Mouse (Mus musculus) limb, embryonic 13.5 days (tissue): Measurements from ENCODE around the gene Ntn3. TPM values are rescaled to one million over a fixed set of nuclear protein-coding genes. Genes with fewer than 3 reads are reported as not detected.

Experiments used
- ATAC-seq: fragments of 200-750 bp; cut with Nextera tagmentation; 2 replicates; pipeline ENCODE4 v1.8.0; 2017; ENCODE audit warnings: low read depth, moderate number of reproducible peaks, moderate TSS enrichment; ENCODE audit not compliant: low FRiP score
- H3K27ac ChIP-seq: fragments of 300-500 bp; sonication (generic); 2 replicates; pipeline ENCODE4 v1.5.1; 2015; ENCODE audit warnings: inconsistent platforms, mild to moderate bottlenecking, moderate library complexity
- H3K27me3 ChIP-seq: fragments of 300-500 bp; sonication (generic); 2 replicates; pipeline ENCODE4 v1.6.1; 2015; ENCODE audit warnings: mild to moderate bottlenecking, inconsistent platforms
- H3K36me3 ChIP-seq: fragments of 300-500 bp; sonication (generic); 2 replicates; pipeline ENCODE4 v1.6.1; 2015; ENCODE audit warnings: inconsistent platforms, mild to moderate bottlenecking, moderate library complexity
- H3K4me1 ChIP-seq: fragments of 300-500 bp; sonication (generic); 2 replicates; pipeline ENCODE4 v1.6.1; 2015; ENCODE audit warnings: inconsistent platforms
- H3K4me2 ChIP-seq: fragments of 300-500 bp; sonication (generic); replicated peaks from 2 replicates; pipeline ENCODE4 v1.6.1; 2015; ENCODE audit warnings: inconsistent platforms, mild to moderate bottlenecking, moderate library complexity
- H3K4me3 ChIP-seq: fragments of 300-500 bp; sonication (generic); 2 replicates; pipeline ENCODE4 v1.5.1; 2015; ENCODE audit warnings: moderate library complexity, mild to moderate bottlenecking, inconsistent platforms
- H3K9ac ChIP-seq: fragments of 300-500 bp; sonication (generic); 2 replicates; pipeline ENCODE4 v1.6.1; 2015; ENCODE audit warnings: mild to moderate bottlenecking, inconsistent platforms
- H3K9me3 ChIP-seq: fragments of 300-500 bp; sonication (generic); 2 replicates; pipeline ENCODE4 v1.6.1; 2016; ENCODE audit warnings: inconsistent platforms
- WGBS: fragments of 180-500 bp; shearing (Covaris S2); methylation state at CpG from one replicate; pipeline ENCODE4 v1.1.7; 2015; 5-methylcytosine and 5-hydroxymethylcytosine counted together
- polyA plus RNA-seq: library from polyadenylated mRNA; unstranded; fragments of >200 nt; fragmentation: Nextera tagmentation; extraction: Ambion mirVana; gene quantifications from 2 replicates; pipeline ENCODE4 v1.2.1, GENCODE M21; 2015

The Ntn3 gene
- polyA plus RNA-seq, 1 experiment from 2014 or later, result 14.9 TPM

GRCm38 (mm10) chr17:24197032-24197824 is 12.1 kb downstream of the Ntn3 start:
- H3K27me3 ChIP-seq, result no peaks in the 10 kb centered on the region
- no peaks in the 10 kb centered on the region for H3K9me3 ChIP-seq
- H3K27ac ChIP-seq, result no peak overlapping the region
- H3K4me3 ChIP-seq, result no peak overlapping the region
- ATAC-seq, result no peak
- H3K4me2 ChIP-seq, result no peak overlapping the region
- peaks cover 25% of the 10 kb centered on the region for H3K4me1 ChIP-seq
- H3K36me3 ChIP-seq, result no peaks in the 10 kb centered on the region
- 0 out of 2 replicates have a peak overlapping the region, but pooled peaks have one; percentile 4 for H3K9ac ChIP-seq
- 71% methylated on average over 15 of the region's 15 CpGs for WGBS

- Histone ChIP-seq H3K27me3 (no peaks in the 10 kb centered on the region), H3K4me3 (no peak overlapping the region), H3K9me3 (no peaks in the 10 kb centered on the region), H3K27ac (no peak overlapping the region), H3K9ac (no peak overlapping the region), H3K36me3 (no peaks in the 10 kb centered on the region), H3K4me1 (peaks cover 32% of the 10 kb centered on the region), H3K4me2 (no peak overlapping the region)
- WGBS, result 70% methylated on average over 2 of the region's 2 CpGs
- no peak for ATAC-seq
These were observed 14.0 kb downstream of the Ntn3 start for GRCm38 (mm10) chr17:24195349-24195748.

GRCm38 (mm10) chr17:24193769-24194168 is 15.6 kb downstream of the Ntn3 start:
- Histone ChIP-seq H3K9ac (no peak overlapping the region), H3K9me3 (no peaks in the 10 kb centered on the region), H3K27ac (no peak overlapping the region), H3K36me3 (peaks cover 6% of the 10 kb centered on the region), H3K27me3 (no peaks in the 10 kb centered on the region), H3K4me3 (no peak overlapping the region), H3K4me1 (peaks cover 32% of the 10 kb centered on the region), H3K4me2 (no peak overlapping the region)
- 72% methylated on average over 5 of the region's 5 CpGs for WGBS
- ATAC-seq, result no peak

- Histone ChIP-seq H3K9me3 (no peaks in the 10 kb centered on the region), H3K27me3 (no peaks in the 10 kb centered on the region), H3K36me3 (peaks cover 10% of the 10 kb centered on the region), H3K9ac (0 out of 2 replicates have a peak overlapping the region, but pooled peaks have one; percentile 25), H3K4me1 (peaks cover 32% of the 10 kb centered on the region), H3K4me3 (no peak overlapping the region), H3K4me2 (no peak overlapping the region), H3K27ac (no peak overlapping the region)
- WGBS, result 83% methylated on average over 8 of the region's 8 CpGs
- no peak for ATAC-seq
These were observed 16.1 kb downstream of the Ntn3 start for GRCm38 (mm10) chr17:24193268-24193667.

- Histone ChIP-seq H3K4me3 (no peak overlapping the region), H3K9ac (0 out of 2 replicates have a peak overlapping the region, but pooled peaks have one; percentile 25), H3K27ac (no peak overlapping the region), H3K4me1 (peaks cover 32% of the 10 kb centered on the region), H3K4me2 (no peak overlapping the region), H3K27me3 (no peaks in the 10 kb centered on the region), H3K9me3 (no peaks in the 10 kb centered on the region), H3K36me3 (peaks cover 14% of the 10 kb centered on the region)
- ATAC-seq, result no peak
- WGBS, result 59% methylated on average over 8 of the region's 8 CpGs
These were observed 16.5 kb downstream of the Ntn3 start for GRCm38 (mm10) chr17:24192848-24193247.

GRCm38 (mm10) chr17:24191481-24191880 is 17.9 kb downstream of the Ntn3 start:
- H3K27ac ChIP-seq, result no peak overlapping the region
- ATAC-seq, result no peak
- H3K36me3 ChIP-seq, result peaks cover 18% of the 10 kb centered on the region
- no peak overlapping the region for H3K9ac ChIP-seq
- 60% methylated on average over 4 of the region's 4 CpGs for WGBS
- no peak overlapping the region for H3K4me3 ChIP-seq
- no peaks in the 10 kb centered on the region for H3K9me3 ChIP-seq
- H3K4me2 ChIP-seq, result no peak overlapping the region
- no peaks in the 10 kb centered on the region for H3K27me3 ChIP-seq
- H3K4me1 ChIP-seq, result peaks cover 32% of the 10 kb centered on the region

GRCm38 (mm10) chr17:24190934-24191333 is 18.4 kb downstream of the Ntn3 start:
- no peaks in the 10 kb centered on the region for H3K9me3 ChIP-seq
- no peak for ATAC-seq
- 80% methylated on average over 2 of the region's 2 CpGs for WGBS

GRCm38 (mm10) chr17:24174259-24174658 is 35.1 kb downstream of the Ntn3 start:
- Histone ChIP-seq H3K27me3 (no peaks in the 10 kb centered on the region), H3K4me2 (no peak overlapping the region), H3K9me3 (no peaks in the 10 kb centered on the region), H3K36me3 (no peaks in the 10 kb centered on the region), H3K4me1 (peaks cover 7% of the 10 kb centered on the region), H3K27ac (no peak overlapping the region), H3K4me3 (no peak overlapping the region), H3K9ac (no peak overlapping the region; the same call in 1 of the 2 replicates)
- ATAC-seq, result no peak
- WGBS, result 72% methylated on average over 3 of the region's 3 CpGs

More at GRCm38 (mm10) chr17:24190934-24191333, 18.4 kb downstream of the Ntn3 start:
- Histone ChIP-seq H3K4me1 (peaks cover 32% of the 10 kb centered on the region), H3K27me3 (no peaks in the 10 kb centered on the region), H3K27ac (no peak overlapping the region), H3K36me3 (peaks cover 24% of the 10 kb centered on the region), H3K4me2 (no peak overlapping the region), H3K9ac (no peak overlapping the region), H3K4me3 (no peak overlapping the region)

- Histone ChIP-seq H3K9me3 (no peaks in the 10 kb centered on the region), H3K27ac (no peak overlapping the region), H3K27me3 (no peaks in the 10 kb centered on the region), H3K4me3 (no peak overlapping the region), H3K9ac (no peak overlapping the region), H3K4me1 (peaks cover 7% of the 10 kb centered on the region), H3K36me3 (no peaks in the 10 kb centered on the region), H3K4me2 (no peak overlapping the region)
- 5% methylated on average over 3 of the region's 3 CpGs for WGBS
- ATAC-seq, result no peak
These were observed 35.9 kb downstream of the Ntn3 start for GRCm38 (mm10) chr17:24173423-24173822.

GRCm38 (mm10) chr17:24171738-24172137 is 37.6 kb downstream of the Ntn3 start:
- no peak for ATAC-seq
- Histone ChIP-seq H3K36me3 (peaks cover 13% of the 10 kb centered on the region), H3K9me3 (no peaks in the 10 kb centered on the region), H3K9ac (no peak overlapping the region), H3K4me3 (no peak overlapping the region), H3K4me1 (peaks cover 24% of the 10 kb centered on the region), H3K4me2 (no peak overlapping the region), H3K27ac (no peak overlapping the region), H3K27me3 (no peaks in the 10 kb centered on the region)
- WGBS, result 82% methylated on average over 4 of the region's 4 CpGs

- Histone ChIP-seq H3K9ac (no peak overlapping the region), H3K36me3 (peaks cover 18% of the 10 kb centered on the region), H3K4me1 (peaks cover 27% of the 10 kb centered on the region), H3K27me3 (no peaks in the 10 kb centered on the region), H3K4me3 (no peak overlapping the region), H3K27ac (no peak overlapping the region), H3K9me3 (no peaks in the 10 kb centered on the region), H3K4me2 (no peak overlapping the region)
- WGBS, result 86% methylated on average over 5 of the region's 5 CpGs
- ATAC-seq, result no peak
These were observed 38.6 kb downstream of the Ntn3 start for GRCm38 (mm10) chr17:24170729-24171128.

GRCm38 (mm10) chr17:24170125-24170524 is 39.2 kb downstream of the Ntn3 start:
- Histone ChIP-seq H3K9ac (peak overlapping the region; percentile 90), H3K27me3 (no peaks in the 10 kb centered on the region), H3K36me3 (peaks cover 23% of the 10 kb centered on the region), H3K4me2 (peak overlapping the region; percentile 94), H3K9me3 (no peaks in the 10 kb centered on the region), H3K4me3 (peak overlapping the region; percentile 93), H3K27ac (peak overlapping the region; percentile 91; the same call in 1 of the 2 replicates), H3K4me1 (peaks cover 31% of the 10 kb centered on the region)
- 70% methylated on average over 3 of the region's 3 CpGs for WGBS
- ATAC-seq, result no peak
